Mouse (Mus musculus) spleen, postnatal 4 days (tissue): ENCODE data around the gene Csde1.

Source experiments
- DNase-seq, 2 experiments: peaks; one replicate each; pipeline ENCODE4 v3.0.0; 2022; ENCODE audit warnings: low spot score in 2 of 2

Gene Csde1

DNA sequence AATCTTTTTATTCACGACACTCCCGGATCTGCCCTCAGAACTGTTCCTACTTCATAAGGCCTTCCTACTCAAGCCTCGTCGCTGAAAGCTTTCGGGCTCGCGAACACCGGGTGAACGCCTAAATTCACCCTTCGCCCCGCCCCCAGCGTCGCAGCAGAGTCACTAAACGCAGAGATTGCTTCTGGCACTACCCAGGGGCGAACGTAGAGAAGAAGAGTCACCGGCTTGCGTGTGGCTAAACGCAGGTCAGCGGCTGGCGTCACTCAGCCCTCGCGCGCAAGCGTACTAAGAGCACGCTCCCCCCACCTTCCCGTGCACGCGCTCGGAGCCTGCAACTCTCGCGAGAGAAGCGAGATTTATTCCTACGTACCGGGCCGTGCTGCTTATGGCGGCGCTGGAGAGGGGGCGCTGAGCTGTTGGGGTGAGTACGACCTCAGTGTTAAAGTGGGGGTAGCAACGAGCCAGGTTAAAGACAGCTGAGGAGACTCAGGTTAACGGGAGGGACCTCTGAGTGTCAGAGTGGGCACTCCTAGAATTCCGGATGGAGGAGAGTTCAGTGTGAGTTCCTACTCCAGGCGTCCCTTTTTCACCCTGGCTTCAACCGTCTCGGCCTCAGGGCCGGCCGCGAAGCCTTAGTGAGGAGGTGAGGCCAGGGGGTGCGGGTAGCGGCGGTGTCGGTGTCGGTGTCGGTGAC is at the start of gene Csde1:
TSS of gene Csde1 (plus strand) at position 178 of the 694 bp plus-strand sequence.
- DNase-seq, result peak; percentile 95 to 97

GRCm38 (mm10) chr3:102970508-102970907 is 49.7 kb upstream of the Csde1 start:
- DNase-seq, result peak in 1 of 2 experiments; percentile 13

GRCm38 (mm10) chr3:102976906-102977305 is 43.3 kb upstream of the Csde1 start:
- DNase-seq, result no peak

- no peak for DNase-seq
Measured at GRCm38 (mm10) chr3:102979550-102980348, 40.5 kb upstream of the Csde1 start.

DNA sequence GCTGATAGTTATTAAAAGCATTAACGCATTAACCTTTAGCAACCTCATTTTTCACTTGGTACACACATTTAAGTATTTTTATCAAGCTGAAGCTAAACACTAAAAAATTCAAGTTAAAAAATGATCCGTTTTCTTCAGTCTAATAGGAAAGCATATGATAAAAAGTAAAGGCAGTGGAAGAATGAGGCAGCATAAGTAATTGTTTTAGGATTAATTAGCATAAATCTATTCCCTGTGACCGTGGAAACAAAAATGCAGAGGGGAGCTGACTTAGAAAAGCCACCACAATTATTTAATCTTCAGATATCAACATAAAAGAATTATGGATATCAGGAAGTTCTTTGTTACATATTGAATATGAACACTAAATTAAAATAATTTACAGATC is 39.9 kb upstream of the Csde1 start:
- no peak for DNase-seq

GRCm38 (mm10) chr3:102991041-102991440 is 29.2 kb upstream of the Csde1 start:
- DNase-seq, result no peak

- no peak for DNase-seq
Measured at GRCm38 (mm10) chr3:102992936-102993335, 27.3 kb upstream of the Csde1 start.

GRCm38 (mm10) chr3:102995233-102995604 is 25.0 kb upstream of the Csde1 start:
- DNase-seq, result no peak

DNA sequence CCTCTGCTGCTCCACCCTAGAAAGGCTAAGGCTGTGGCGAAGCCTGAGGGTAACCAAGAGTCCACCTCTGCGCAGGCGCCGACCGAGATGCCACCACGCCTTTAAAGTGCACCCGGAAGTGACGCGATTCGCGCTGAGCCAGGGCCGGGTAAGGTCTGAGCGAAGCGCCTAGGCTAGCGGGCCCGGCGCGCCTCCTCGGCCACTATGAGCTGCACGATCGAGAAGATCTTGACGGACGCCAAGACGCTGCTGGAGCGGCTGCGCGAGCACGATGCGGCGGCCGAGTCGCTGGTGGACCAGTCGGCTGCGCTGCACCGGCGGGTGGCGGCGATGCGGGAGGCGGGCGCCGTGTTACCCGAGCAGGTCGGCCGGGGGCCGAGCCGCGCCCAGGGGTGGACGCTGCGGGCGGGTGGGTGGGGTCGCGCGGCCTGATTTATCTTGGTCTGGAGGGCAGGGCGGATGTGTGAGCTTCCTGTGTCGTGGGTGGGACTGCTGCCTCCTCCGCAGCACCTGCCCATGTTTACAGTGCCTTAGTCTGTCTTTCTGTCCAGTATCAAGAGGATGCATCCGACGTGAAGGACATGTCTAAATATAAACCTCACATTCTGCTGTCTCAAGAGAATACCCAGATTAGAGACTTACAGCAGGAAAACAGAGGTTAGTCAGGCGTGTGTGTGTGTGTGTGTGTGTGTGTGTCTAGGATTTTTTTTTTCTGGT is 24.5 kb upstream of the Csde1 start, which contains the start of gene Sike1:
TSS of gene Sike1 (plus strand) at position 104 of the 717 bp plus-strand sequence.
- peak; percentile 92 to 96 for DNase-seq

DNA sequence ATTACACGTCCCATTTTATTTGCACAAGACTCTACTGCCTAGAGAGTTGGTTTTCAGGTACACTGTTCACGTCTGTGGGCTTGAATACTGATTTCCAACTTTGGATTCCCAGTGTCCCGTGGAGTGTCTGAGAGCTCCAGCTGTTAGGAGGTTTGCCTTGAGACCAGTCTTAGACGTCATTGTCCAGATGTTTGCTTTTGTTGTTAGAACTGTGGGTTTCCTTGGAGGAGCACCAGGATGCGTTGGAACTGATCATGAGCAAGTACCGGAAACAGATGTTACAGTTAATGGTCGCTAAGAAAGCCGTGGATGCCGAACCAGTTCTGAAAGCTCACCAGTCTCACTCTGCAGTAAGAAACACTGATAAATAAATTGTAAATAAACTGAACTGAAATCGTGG is 23.2 kb upstream of the Csde1 start:
- no peak for DNase-seq

- no peak for DNase-seq
Measured at GRCm38 (mm10) chr3:102997591-102997990, 22.6 kb upstream of the Csde1 start.

DNA sequence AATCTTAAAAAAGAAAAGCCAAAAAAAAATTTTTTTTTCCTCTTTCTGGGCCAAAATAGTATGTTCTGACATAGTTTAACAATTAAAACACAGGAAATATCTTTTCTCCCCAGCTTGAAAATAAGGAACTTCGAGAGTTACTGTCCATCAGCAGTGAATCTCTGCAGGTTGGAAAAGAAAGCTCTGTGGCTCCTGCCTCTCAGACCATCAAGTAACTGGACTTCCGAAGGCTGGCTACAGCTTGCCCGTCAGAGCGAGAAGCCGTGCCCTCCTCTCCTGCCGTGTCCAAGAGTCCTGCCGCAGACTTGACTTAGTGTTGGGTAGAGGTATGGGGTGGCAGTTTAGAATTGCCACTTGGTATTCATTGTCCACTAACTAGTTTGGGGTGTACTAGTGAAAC is 18.6 kb upstream of the Csde1 start:
- DNase-seq, result no peak

- no peak for DNase-seq
Measured at GRCm38 (mm10) chr3:103017350-103017749, 2.9 kb upstream of the Csde1 start.

GRCm38 (mm10) chr3:103019462-103019861 is 764 bp upstream of the Csde1 start:
- no peak for DNase-seq

GRCm38 (mm10) chr3:103020943-103021638 is 865 bp downstream of the Csde1 start:
- DNase-seq, result peak; percentile 87 to 93

DNA sequence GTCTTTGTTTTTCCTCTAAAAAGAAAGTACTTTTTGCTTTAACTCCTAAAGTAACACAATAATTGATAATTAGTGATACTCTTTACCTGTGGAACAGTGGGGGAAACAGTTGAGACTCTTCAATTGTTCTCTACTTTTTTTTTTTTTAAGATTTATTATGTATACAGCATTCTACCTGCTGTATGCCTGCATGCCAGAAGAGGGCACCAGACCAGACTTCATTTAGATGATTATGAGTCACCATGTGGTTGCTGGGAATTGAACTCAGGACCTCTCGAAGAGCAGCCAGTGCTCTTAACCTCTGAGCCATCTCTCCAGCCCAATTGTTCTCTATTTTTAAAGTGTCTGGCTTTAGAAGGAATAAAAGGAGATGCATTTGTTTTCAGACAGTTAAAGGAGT is 5.9 kb downstream of the Csde1 start:
- DNase-seq, result no peak

- DNase-seq, result no peak
Measured at GRCm38 (mm10) chr3:103040285-103040684, 20.1 kb downstream of the Csde1 start.

- no peak for DNase-seq
Measured at GRCm38 (mm10) chr3:103040861-103041379, 20.7 kb downstream of the Csde1 start.

DNA sequence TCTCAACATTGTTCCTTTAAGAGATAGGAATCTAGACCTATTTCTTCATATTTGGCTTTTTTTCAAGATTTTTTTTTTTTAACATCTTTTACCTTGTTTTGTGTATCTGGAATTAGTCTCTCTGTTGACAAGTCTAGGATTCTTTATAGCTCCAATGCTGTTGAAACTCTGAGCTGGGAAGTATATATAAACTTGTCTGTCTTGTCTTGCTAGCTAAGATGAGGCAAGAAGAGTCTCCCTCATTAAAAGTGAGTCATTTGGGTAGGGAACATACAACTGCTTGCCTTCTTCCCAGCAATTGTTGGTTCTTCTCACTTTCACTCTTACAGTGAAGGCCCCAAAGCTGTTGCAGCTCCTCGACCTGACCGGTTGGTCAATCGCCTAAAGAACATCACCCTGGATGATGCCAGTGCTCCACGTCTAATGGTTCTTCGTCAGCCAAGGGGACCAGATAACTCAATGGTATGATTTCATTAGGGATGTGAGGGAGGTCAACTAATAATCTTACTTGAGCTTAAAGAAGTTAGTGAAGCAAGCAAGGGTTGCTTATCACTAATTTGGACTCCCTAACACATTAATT is 35.9 kb downstream of the Csde1 start:
- no peak for DNase-seq

DNA sequence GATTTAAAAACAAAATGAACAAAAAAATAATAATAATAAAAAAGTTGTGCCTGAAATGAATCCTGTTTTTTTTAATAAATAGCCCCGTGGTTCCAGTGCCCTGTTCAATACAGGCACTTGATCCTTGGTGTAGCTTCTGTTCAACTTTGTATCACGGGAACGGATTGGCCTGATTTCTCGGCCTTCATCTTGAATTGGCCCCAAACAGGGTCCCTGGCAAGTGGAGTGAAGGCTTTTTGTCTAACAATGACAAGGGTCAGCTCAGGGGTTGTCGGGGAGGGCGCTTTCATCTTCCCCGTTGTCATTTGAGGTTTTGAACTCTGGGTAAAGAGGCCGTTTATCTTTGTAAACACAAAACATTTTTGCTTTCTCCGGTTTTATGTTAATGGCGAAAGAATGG is 37.5 kb downstream of the Csde1 start:
- DNase-seq, result no peak
